Mouse (Mus musculus) heart, adult 2 months (tissue): Measurements from ENCODE around the gene 1700029H14Rik.

Experiments used
- CTCF ChIP-seq: fragments of 200-600 bp; IDR thresholded peaks from 2 replicates; pipeline ENCODE4 v1.8.1; 2022; ENCODE audit warnings: antibody characterized with exemption, mild to moderate bottlenecking, moderate library complexity
- EP300 ChIP-seq: fragments of 200-500 bp; IDR thresholded peaks from 2 replicates; pipeline ENCODE4 v1.6.1; 2011; ENCODE audit warnings: low read depth, low read length, control low read depth; ENCODE audit not compliant: insufficient read depth
- POLR2A ChIP-seq: fragments of 200-500 bp; IDR thresholded peaks from 2 replicates; pipeline ENCODE4 v1.6.1; 2011; ENCODE audit warnings: mild to moderate bottlenecking, low read depth, low read length, control low read depth; ENCODE audit not compliant: insufficient read depth

GRCm38 (mm10) chr8:13589071-13589470, 26.8 kb upstream of the 1700029H14Rik start:
- TF ChIP-seq POLR2A = no peak
- TF ChIP-seq EP300 = no peak
- TF ChIP-seq CTCF = no peak
